Mouse (Mus musculus): Measurements from ENCODE around the gene Slc15a5.

Slc15a5 gene

DNA sequence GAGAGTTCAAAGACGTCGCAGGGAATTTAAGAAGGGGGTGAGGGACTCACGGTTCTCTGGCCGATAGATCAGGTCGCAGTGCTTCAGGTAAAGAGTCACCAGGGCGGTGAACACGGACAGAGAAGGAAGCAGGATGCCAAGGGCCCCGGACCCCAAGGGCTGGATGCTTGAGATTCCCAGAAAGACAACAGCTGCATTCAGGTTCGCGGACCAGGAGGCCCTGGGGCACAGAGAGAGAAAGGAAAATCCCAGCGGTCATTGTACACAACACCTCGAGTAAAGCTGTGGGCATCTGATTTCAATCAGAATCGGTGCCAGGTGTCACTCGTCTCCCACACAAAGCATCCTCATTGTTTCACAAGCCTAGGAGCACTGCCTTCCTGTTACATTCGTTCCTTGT is 24.1 kb downstream of the Slc15a5 start:
- no peak for DNase-seq (ENCODE audit: low spot score)

DNA sequence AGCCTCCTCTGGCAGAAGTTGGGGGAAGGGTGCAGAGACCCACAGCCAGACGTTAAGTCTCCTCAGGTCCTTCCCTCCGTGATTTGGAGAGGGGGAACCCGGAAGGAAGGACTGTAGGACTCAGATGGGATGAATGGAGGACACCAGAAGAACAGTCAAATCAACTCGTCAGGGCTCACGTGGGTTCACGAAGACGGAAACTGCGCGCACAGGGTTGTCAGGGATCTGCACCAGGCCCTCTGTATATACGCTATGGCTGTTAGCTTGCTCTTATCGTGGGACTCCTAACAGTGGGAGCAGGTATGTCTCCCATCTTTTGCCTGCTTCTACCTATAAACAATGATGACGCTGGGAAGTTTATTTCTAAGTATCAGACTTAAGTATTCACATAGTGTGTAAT is 24.8 kb downstream of the Slc15a5 start:
- no peak for DNase-seq (ENCODE audit: low spot score)

DNA sequence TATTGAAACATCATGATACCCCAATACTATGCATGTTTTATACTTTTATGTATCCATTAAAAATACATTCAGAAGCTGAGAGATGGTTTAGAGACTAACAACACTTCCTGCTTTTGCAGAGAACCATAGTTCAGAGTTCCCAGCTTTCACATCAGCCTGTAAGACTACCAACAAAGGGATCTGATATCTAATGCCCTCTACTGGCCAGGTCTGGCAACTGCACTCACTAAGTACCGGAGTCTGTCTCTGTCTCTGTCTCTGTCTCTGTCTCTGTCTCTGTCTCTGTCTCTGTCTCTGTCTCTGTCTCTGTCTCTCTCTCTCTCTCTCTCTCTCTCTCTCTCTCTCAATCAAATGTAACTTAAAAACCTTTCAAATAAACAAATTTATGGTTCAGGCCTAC is 25.6 kb downstream of the Slc15a5 start:
- DNase-seq (ENCODE audit: low spot score): no peak

DNA sequence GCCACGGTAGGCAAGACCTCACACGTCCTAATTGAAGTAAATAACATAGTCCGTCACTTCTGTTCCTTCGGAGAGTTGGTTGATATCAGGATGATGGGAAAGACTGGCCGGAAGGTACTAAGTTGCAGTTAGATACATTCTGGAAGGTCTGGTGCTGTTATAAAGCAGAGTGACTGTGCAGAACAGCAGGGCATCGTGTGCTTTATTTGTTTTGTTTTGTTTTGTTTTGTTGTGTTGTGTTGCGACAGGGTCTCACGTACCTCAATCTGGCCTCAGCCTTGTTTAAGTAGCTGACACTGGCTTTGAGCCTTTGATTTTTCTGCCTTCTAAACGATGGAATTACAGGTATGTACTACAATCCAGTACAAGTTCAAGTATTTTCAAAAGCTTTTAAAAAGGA is 26.0 kb downstream of the Slc15a5 start:
- DNase-seq (ENCODE audit: low spot score): no peak

DNA sequence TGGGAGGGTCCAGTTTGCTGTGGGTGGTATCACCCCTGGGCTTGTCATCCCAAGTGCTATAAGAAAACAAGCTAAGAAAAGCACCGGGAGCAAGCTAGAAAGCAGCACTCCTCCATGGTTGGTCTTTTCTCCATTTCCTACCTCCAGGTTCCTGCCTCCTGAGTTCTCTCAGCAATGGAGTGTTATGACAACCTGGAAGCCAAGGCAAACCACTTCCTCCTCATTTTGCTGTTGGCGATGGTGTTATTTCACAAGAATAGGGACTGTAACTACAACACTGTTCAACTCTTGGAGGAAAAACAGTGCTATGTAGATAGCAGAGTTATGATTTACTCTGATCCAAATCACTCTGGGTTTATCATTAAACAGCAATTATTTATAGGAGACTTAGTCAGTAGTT is 34.4 kb downstream of the Slc15a5 start:
- no peak for DNase-seq (ENCODE audit: low spot score)

DNA sequence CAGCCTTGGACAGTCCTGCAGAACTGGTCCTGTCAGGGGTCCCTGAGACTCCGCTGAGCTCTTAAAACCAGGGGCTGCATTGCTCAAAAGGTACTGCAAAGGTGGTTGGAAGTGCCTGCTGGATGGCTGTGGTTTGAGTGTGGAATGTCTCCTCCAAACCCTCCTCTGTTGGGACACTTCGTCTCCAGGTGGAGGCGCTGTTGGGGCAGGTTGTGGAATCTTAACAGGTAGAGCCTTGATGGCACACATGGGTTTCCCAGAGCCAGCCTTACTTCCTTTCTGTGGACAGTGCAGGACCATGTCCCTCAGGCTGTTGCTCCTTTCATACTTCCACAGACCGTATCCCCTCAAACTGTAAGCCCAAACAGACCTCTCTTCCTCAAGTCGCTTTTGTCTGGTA is 36.8 kb downstream of the Slc15a5 start:
- no peak for DNase-seq (ENCODE audit: low spot score)

DNA sequence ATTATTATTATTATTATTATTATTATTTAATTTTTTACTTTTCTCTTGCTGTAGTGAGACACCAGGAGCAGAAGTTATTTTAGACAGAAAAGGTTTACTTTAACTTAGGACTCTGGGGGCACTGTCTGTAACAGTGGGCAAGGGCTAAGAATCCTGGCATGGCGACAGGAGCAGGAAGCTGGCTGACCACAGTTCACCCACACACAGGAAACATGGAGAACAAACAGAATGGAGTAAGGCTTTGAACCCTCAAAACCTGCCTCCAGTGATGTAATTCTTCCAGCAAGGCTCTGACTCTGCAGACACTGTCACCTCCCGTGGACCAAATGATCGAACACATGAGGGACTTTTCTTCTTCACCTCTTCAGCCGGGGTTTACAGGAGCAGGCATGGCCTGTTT is 37.9 kb downstream of the Slc15a5 start:
- no peak for DNase-seq (ENCODE audit: low spot score)

DNA sequence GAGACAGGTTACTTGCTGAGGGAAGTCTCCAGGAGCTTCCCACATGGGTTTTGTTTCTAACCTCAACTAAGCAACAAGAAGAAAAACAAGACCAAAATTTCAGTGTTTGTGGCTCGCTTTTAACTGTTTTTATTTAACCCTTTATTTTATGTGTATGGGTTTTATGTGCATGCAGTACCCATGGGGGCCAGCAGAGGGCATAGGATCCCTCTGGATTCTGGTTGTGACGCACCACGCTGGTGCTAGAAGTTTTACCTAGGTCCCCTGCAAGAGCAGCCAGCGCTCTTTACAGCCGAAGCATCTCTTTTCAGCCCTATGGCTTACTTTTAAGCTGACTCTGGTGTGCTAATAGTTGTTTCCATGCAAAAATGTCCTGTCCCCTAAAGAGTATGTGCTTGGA is 42.1 kb downstream of the Slc15a5 start:
- no peak for DNase-seq (ENCODE audit: low spot score)

DNA sequence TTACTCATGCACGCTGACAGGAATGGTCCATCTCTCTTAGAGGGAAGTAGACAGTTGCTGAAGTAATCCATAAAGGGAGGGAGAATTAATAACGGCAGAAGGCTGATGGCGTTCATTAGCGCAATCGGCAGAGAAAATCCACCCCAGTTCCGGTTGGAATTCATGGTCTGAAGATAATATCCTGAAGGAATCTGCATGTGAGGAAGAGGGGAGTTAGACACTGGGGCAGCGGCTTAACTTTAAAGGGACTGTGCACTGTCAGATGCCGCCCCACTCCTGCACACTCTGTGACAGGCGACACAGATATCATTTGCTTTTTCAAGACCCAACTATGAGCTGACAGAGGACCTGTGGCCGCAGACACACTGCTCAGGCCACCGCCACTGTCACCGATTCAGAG is 42.8 kb downstream of the Slc15a5 start:
- DNase-seq (ENCODE audit: low spot score): no peak

DNA sequence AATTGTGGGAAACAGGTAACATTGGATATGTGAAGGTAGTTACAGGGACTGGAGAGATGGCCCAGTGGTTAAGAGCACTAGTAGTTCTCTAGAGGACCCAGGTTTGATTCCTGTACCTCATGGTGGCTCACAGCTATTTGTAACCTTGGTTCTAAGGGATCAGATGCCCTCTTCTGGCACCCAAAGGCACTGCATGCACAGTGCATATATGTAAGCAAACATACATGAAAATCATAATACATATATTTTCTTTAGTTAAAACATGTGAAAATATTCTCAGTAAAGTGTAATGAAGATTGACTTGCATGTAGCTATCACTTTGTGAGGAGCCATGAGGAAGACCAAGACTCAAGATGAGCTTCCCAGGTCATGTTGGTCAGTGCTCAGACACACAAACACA is 62.8 kb downstream of the Slc15a5 start:
- DNase-seq (ENCODE audit: low spot score): no peak

DNA sequence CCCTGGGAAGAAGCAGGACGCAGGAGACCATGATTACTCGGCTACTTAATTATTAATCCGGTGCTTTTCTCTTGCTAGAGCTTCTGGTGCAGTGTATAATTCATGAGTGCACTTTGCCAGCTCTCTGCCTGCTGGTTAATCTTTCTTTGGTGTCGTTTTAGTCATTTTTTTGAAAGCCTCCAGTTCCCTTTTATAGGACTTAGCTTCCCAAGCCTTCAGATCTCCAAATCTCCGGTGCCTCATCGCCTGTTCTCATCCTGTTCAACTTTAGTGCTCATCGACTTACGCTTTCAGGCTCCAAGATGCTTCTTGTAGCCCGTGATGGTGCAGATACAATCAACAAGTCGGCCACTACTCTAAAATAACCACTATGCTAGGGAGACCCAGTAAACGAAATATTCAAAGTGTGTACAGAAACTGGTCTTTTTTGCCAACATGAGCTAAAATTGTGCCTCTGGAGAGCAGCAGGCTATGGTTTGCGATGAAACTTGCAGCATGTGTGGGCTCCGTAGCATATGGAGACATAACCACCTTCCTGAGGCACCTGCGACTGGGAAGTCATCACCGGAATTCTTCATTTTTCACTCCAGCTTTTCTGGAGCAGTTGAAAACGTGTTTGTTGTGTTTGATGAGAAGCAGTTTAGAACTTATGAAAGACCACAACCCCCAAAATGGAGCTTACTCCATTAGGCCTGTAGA is 64.6 kb downstream of the Slc15a5 start:
- DNase-seq (ENCODE audit: low spot score): no peak

DNA sequence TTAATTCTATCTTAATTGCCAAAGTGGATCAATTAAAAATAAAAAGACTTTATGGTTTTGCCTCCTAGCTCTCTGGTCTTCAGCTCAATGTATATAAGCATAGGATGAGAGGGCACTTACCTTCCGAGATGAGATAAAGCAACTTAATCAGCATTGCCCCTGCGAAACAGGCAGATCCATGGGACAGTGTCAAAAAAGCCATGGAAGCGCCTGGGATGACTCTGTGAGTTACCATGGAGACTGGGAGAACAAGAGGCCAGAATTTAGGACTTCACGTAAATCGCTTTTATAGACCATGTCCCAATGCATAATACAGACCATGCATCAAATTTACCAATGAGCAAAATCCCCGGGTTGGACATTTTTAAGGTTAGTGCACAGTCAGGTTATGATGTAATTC is 67.8 kb downstream of the Slc15a5 start:
- DNase-seq (ENCODE audit: low spot score): no peak

DNA sequence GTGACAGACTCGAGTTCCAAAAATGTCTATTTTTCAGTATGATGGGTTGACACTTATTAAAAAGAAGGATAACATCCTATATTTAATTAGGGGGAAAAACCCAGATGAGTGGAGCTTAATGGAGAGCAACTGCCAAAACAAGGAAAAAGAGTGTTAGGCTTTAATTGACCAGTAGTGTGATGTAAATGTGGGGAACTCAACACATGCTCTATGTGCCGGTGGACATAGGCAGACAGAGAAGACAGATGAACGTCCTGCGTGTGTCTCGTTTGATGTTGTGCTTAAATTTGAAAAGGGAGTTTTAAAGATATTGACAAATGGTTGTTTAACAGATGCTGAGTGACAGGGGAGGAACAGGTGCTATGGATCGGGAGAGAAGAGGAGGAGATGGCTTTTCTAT is 72.0 kb downstream of the Slc15a5 start:
- DNase-seq (ENCODE audit: low spot score): no peak

DNA sequence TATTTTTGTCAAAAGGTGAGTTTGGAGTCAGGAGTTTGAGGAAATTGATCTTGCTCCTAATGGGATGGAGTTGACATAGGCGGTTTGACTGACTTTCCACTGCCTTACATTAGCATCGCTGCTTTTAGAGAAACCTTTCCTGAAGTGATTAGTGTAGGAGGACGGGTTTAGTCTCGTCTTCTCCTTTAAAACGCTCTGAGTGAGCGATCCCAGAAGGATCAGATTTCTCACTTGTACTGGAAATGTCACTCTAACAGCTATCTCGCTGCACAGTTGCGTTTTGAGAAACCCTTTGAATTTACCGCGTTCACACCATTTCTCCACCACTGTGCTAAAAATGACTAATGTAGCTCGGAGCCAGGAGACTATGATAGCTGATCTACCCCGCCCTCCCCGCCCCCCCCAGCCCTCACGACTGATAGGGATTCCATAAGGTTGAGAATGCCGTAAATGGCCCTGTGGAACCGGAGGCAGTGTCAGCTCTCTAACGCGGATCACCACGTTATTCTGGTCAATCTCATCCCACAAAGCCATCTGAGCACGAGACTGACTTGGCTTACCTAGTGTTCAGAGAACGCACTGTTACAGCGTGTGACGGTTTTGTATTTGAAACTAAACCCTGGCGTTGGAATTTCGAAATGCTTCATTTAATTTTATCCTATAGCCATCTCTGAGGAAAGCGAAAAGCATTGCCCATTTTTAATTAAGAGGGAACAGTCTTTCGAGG is 73.0 kb downstream of the Slc15a5 start:
- no peak for DNase-seq (ENCODE audit: low spot score)

DNA sequence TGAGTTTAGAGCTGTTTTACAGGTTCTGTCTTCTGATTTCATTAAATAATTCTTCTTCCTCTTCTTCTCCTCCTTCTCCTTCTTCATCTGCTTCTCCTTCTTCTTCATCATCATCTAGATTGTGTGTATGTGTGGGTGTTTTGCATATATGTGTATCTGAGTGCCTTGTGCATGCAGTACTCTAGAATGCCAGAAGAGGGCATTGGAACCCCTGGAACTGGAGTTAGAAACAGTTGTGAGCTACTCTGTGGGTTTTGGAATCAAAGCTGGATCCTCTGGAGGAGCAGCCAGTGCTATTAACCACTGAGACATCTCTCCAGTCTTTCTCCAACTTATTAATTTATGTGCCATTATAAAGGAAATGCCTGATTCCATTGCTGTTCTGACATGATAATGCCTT is 89.9 kb downstream of the Slc15a5 start:
- DNase-seq (ENCODE audit: low spot score): no peak

DNA sequence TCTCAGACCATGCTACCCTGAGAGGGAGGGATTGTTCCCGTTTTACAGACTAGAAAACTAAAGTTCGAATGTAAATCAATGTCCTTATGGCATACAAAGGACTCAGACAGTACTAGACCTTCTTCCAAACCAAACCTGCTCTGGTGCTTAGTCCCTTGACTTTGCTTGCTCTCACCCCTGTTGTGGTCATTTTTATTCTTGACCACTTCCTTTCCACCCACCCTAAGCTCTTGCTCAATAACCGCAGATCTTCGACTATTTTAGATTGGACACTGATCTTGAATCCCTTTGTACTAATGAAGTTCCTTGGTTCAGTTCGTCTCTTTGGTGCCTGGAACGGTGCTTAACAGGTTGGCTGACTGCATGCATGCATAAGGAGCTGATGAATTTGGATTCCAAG is 94.5 kb downstream of the Slc15a5 start:
- no peak for DNase-seq (ENCODE audit: low spot score)

DNA sequence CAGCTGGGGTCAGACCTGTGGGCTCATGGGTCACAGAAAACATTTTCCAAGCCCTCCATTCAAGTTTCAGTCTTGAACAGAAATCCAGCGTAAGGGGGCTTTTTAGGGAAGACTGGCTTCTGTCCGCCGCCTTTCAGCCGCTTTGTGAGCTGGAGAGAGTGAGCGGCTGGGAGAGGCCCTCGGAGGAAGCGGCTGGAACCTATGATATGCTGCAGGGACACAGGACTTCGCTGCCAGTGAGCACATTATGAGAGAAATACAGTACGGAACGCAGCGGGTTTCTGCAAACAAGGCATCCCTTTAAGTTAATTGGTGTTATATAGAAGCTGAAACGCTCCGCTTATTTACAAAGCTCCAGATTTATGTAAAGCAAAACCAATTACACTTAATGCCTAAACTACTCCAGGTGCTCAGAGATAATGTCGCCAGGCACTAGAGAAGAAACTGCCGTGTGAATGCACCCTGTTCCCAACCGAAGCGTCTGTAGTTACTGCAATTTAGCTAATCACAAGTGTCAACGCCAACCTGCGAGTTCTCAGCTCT is 97.5 kb downstream of the Slc15a5 start:
- no peak for DNase-seq (ENCODE audit: low spot score)

DNA sequence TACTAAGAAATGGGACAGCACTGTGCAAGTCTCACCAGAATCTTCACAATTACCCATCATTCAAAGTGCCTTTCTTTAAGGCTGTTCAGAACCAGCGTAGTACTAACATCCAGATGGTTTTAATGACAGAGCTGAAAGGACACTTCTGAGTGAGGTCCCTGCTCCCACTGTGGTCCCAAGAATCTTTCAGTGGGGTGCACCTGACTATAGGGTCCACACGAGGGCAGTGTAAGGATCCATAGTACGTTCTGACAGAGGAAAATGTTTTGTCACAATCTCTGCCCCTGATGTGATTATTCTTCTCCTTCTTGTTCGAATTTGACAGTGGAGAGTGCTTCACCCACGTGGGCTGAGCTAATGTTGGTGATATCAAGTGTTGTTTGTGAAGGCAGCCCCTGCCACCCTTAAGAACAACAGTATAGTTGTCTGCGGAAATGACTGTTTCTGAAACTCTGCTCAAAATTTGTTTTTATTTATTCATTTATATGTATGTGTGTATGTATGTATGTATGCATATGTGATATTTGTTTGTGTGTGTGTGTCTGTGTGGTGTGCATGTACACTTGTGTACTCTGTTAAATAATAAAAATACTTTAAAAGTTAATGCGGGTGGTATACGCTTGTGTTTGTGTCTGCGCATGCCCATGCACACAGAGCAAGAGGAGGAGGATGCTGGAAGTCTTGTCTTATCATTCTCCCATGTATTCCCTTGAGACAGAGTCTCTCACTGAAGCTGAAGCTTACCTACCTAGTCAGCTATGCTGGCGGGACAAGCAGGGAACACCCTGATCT is 98.6 kb downstream of the Slc15a5 start:
- no peak for DNase-seq (ENCODE audit: low spot score)

DNA sequence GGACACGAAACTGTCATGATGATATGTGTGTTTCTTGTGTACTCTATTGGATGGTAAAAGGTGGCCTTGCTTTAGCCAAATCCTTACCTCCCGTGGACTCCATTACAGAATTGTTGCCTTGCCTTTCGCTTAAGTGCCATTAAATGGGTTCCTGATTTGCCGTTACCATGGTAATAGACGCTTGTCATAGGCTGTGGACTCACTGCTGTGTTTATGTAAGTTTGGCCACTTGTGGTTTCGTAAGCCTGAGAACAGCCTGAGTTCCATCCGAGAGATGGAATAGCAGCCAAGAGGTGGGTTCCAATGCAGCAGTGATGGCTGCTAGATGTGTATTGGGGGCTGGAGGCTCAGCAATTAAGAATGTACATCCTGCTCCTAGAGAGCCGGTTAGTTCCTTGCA is 99.3 kb downstream of the Slc15a5 start:
- DNase-seq (ENCODE audit: low spot score): no peak

DNA sequence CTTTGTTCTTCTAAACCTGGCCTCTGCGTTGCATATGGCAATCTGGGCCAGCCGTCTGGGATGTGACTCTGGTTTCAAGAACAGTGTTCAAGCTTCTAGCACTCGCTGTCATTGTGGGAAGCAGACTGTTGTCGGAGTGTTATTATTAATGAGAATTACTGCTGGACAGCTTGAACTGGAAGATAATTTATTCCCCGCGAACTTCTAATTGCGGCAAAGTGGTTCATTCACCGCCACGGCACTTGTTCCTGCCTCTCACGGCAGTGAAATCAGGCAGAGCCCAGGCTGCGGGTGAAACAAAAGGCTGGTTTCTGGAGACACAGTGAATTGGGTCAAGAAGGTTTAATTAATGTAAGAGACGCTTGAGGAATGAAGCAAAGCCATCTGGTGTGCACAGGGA is 99.9 kb downstream of the Slc15a5 start:
- DNase-seq (ENCODE audit: low spot score): no peak

DNA sequence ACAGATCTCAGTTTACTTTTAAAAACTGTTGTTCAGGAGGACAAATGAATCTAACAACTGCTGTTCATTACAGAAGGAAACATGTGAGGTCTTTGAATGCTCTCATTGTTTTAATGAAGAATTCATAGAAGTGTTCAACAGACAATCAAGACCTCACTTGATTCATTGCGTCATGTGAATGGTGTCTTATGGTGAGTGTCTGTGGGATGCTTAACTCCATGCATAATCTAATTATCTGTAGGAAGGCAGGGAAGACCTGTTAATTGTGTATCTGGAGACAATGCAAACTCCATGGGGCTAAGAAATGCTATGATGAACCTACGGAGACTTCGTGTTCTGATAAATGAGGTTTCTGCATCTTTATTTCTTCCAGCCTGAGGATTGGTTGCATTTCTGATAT is 103.7 kb downstream of the Slc15a5 start:
- DNase-seq (ENCODE audit: low spot score): no peak

DNA sequence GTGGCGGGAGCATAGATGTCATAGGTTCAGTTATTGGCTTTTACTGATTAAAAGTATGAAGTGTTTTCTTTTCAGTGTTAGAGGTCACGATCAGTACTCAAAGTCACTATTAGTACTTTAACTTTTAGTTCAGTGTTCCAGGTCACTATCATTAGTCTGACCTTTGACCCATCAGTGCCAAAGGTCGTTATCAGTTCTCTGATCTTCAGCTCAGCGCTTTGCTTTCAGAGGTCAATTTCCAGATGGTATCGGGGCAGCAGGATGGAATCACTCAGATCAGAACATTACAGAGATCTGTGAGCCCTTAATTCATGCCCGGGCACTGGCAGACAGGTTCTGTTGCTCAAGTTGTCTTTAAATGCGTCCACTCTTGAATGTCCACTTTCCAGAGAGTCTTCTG is 116.0 kb downstream of the Slc15a5 start:
- DNase-seq (ENCODE audit: low spot score): no peak

DNA sequence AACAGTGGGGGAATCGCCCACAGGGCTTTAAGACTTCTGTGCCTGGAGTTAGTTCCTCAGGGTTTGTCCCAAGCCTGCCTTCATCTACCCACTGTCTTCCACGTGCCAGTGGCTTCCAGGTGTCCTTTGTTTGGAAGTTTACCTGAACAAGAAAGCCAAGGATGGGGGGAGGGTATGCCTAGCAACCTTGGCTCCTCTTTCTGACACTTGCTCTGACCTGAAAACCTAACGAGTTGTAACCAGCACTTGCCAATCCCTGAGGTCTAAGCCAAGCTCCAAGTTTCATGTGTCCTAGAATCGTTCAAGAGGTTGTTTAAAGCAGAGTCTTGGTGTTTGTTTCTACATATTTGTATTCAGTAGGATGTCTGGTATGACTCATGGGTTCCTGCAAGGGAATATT is 116.9 kb downstream of the Slc15a5 start:
- DNase-seq (ENCODE audit: low spot score): no peak

All from ovary, postnatal 10 days (tissue).